Mouse (Mus musculus): ENCODE data around the gene Pgm1.

DNA sequence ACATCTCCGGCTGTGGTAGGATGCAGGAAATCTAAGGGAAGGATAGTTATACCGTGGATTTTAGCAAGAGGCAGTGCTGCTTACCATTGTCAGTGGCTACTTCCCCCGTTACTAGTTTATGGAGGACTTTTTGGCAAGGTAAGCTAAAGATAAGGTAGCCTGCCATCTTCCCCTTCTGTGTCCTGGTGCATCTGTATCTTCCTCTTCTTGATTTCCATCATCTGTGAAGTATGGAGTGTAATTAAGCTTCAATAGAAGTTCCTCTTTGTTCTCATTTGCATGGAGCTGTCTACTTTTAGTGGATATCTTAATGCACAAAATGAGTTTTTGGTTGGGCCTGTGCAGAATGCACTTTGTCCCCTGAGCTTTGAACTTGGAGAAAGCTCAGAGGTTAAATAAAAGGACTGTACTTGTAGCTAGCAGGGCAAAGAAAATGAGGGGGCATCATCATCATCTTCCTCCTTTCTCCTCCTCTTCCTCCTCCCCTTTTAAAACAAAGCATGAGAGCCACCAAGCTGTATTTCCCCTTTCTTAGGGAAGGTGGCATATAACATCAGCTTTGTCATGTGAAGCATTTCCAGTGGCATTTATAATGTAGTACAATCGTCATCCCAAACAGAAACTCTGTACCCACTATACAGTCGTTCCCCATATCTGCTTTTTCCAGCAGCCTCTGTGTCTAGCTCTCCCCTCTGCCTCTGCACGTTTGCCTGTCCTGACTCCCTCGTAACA lies 29.0 kb downstream of the Pgm1 start:
- TF ChIP-seq EP300 (optimal IDR thresholded peaks at IDR 0.05) (no peak), CTCF (IDR thresholded peaks at IDR 0.05; ENCODE audit: low read depth) (no peak)

All from stomach, postnatal 0 days (tissue).